Mouse (Mus musculus): ENCODE data around the gene Ptprr. TPM values are rescaled to one million over a fixed set of nuclear protein-coding genes. Genes with fewer than 3 reads are reported as not detected.

The Ptprr gene
- polyA plus RNA-seq, 1 experiment from 2014 or later: 0.36 TPM

DNA sequence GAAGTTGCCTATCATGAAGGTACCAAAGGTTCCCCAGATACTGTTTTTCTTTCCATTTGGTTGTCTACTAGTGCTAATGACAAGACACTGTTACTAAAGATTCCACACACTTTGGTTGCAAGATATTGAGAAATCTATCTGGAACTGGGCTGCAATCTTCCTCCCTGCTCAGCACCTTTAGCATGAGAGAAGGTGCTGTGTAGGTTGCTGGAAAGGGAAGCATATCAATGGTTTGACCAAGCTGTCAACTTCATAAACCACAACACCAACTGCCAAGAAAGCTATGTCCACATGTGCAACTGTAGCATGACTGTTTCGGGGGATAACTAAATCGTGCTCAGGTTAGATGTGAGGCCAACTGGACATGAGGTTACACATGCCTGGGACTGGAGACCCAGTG is 103.5 kb downstream of the Ptprr start:
- ATAC-seq (ENCODE audit: borderline replicate concordance, extremely low read depth, low FRiP score, low TSS enrichment): no peak
- H3K9me3 ChIP-seq: no peaks in the 10 kb centered on the region

DNA sequence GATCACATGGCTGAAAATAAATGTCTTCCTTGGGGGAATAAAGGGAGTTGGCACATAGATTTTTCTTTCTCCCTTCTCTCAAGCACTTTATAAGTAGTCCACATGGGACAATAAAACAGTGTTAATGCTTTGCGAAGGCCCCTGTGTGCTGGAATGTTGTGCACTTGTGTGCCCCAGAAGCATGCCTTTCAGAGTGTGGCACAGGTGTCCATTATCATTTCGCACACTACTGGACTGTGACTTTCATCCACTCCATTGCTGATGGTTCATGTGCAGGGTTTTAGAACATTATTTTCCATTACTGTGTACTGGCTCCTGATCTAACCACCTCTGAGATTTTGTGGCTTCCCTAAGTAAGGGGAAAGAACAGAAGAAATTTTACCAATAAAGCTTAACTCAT is 105.8 kb downstream of the Ptprr start:
- H3K4me1 ChIP-seq: no peaks in the 10 kb centered on the region
- H3K9me3 ChIP-seq: no peaks in the 10 kb centered on the region
- H3K9ac ChIP-seq: no peak overlapping the region
- no peaks in the 10 kb centered on the region for H3K36me3 ChIP-seq
- H3K4me3 ChIP-seq: no peak overlapping the region
- no peak overlapping the region for H3K27ac ChIP-seq
- ATAC-seq (ENCODE audit: borderline replicate concordance, extremely low read depth, low FRiP score, low TSS enrichment): no peak
- H3K27me3 ChIP-seq: no peaks in the 10 kb centered on the region
- no peak overlapping the region for H3K4me2 ChIP-seq
- WGBS: 80% methylated on average over 2 of the region's 2 CpGs

More for the DNA sequence above, 103.5 kb downstream of the Ptprr start:
- Histone ChIP-seq H3K9ac (no peak overlapping the region), H3K36me3 (no peaks in the 10 kb centered on the region), H3K4me2 (no peak overlapping the region), H3K27me3 (no peaks in the 10 kb centered on the region), H3K4me1 (no peaks in the 10 kb centered on the region), H3K27ac (no peak overlapping the region), H3K4me3 (no peak overlapping the region)
- 97% methylated on average over 2 of the region's 2 CpGs for WGBS

- no peaks in the 10 kb centered on the region for H3K9me3 ChIP-seq
- no peak for ATAC-seq (ENCODE audit: borderline replicate concordance, extremely low read depth, low FRiP score, low TSS enrichment)
- H3K36me3 ChIP-seq: no peaks in the 10 kb centered on the region
- H3K27me3 ChIP-seq: no peaks in the 10 kb centered on the region
- no peak overlapping the region for H3K4me3 ChIP-seq
- no peak overlapping the region for H3K27ac ChIP-seq
- H3K4me1 ChIP-seq: no peaks in the 10 kb centered on the region
- no peak overlapping the region for H3K9ac ChIP-seq
- WGBS: 68% methylated on average over 5 of the region's 5 CpGs
- H3K4me2 ChIP-seq: no peak overlapping the region
These were observed 107.4 kb downstream of the Ptprr start for GRCm38 (mm10) chr10:116125364-116125763.

DNA sequence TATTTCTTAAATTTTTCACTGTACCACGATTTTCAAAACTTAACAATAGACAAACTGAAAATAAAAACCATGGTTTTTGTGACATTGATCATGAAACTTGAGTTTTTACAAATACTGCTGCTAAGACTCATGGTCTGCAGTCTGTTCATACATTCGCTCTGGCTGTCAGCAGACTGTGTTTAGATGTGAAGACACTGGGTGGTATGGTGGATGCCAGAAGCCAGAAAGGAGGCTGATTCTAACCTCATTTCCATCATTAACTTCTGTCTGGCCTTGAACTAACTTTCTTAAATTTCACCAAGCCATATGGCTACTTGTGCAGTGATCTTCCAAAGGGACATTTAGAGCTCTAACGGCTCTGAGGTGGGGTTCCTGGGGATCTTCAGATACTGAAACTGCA is 112.4 kb downstream of the Ptprr start:
- Histone ChIP-seq H3K36me3 (no peaks in the 10 kb centered on the region), H3K4me1 (no peaks in the 10 kb centered on the region), H3K9ac (no peak overlapping the region), H3K27me3 (no peaks in the 10 kb centered on the region), H3K4me2 (no peak overlapping the region), H3K27ac (no peak overlapping the region), H3K4me3 (no peak overlapping the region), H3K9me3 (no peaks in the 10 kb centered on the region)
- ATAC-seq (ENCODE audit: borderline replicate concordance, extremely low read depth, low FRiP score, low TSS enrichment): no peak
- 79% methylated on average over 3 of the region's 3 CpGs for WGBS

GRCm38 (mm10) chr10:116131223-116131622 is 113.2 kb downstream of the Ptprr start:
- no peaks in the 10 kb centered on the region for H3K36me3 ChIP-seq
- no peak overlapping the region for H3K9ac ChIP-seq
- 79% methylated on average over 4 of the region's 4 CpGs for WGBS
- H3K4me1 ChIP-seq: no peaks in the 10 kb centered on the region
- no peak for ATAC-seq (ENCODE audit: borderline replicate concordance, extremely low read depth, low FRiP score, low TSS enrichment)
- no peaks in the 10 kb centered on the region for H3K27me3 ChIP-seq
- H3K4me3 ChIP-seq: no peak overlapping the region
- H3K27ac ChIP-seq: no peak overlapping the region
- H3K9me3 ChIP-seq: no peaks in the 10 kb centered on the region
- H3K4me2 ChIP-seq: no peak overlapping the region

GRCm38 (mm10) chr10:116132233-116132632 is 114.2 kb downstream of the Ptprr start:
- H3K27ac ChIP-seq: no peak overlapping the region
- ATAC-seq (ENCODE audit: borderline replicate concordance, extremely low read depth, low FRiP score, low TSS enrichment): no peak
- no peaks in the 10 kb centered on the region for H3K4me1 ChIP-seq
- no peak overlapping the region for H3K4me3 ChIP-seq
- no peak overlapping the region for H3K9ac ChIP-seq
- H3K27me3 ChIP-seq: no peaks in the 10 kb centered on the region
- WGBS: 68% methylated on average over 4 of the region's 4 CpGs
- H3K36me3 ChIP-seq: no peaks in the 10 kb centered on the region
- H3K4me2 ChIP-seq: no peak overlapping the region
- no peaks in the 10 kb centered on the region for H3K9me3 ChIP-seq

GRCm38 (mm10) chr10:116135187-116135586 is 117.2 kb downstream of the Ptprr start:
- ATAC-seq (ENCODE audit: borderline replicate concordance, extremely low read depth, low FRiP score, low TSS enrichment): no peak
- Histone ChIP-seq H3K4me2 (no peak overlapping the region), H3K9ac (no peak overlapping the region), H3K4me1 (no peaks in the 10 kb centered on the region), H3K27me3 (no peaks in the 10 kb centered on the region), H3K27ac (no peak overlapping the region), H3K36me3 (no peaks in the 10 kb centered on the region), H3K9me3 (no peaks in the 10 kb centered on the region), H3K4me3 (no peak overlapping the region)
- 73% methylated on average over 2 of the region's 2 CpGs for WGBS

DNA sequence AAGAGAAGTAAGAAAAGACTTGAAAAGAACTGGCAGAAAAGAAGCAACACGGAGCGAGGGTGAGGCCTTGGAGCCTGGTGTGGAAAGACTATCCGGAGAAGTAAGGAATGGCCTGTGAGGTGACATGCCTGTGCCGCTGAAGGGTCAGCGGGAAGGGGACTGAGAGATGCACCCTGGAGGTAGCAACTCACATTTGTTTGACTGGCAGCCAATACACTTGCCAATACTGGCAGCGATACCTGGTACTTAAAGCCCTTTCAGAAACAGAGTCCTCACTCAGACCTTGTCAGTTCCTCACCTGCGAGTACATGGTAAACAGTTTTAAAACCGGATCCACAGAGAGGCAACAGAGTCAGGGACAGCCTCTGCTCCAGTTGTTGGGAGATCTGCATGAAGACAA is 122.2 kb downstream of the Ptprr start:
- Histone ChIP-seq H3K36me3 (no peaks in the 10 kb centered on the region), H3K4me3 (no peak overlapping the region), H3K9me3 (no peaks in the 10 kb centered on the region), H3K9ac (no peak overlapping the region), H3K27me3 (no peaks in the 10 kb centered on the region), H3K4me2 (no peak overlapping the region), H3K4me1 (no peaks in the 10 kb centered on the region), H3K27ac (no peak overlapping the region)
- no peak for ATAC-seq (ENCODE audit: borderline replicate concordance, extremely low read depth, low FRiP score, low TSS enrichment)
- WGBS: 83% methylated on average over 8 of the region's 8 CpGs

GRCm38 (mm10) chr10:116143684-116144083 is 125.7 kb downstream of the Ptprr start:
- no peak for ATAC-seq (ENCODE audit: borderline replicate concordance, extremely low read depth, low FRiP score, low TSS enrichment)
- Histone ChIP-seq H3K9ac (no peak overlapping the region), H3K4me1 (no peaks in the 10 kb centered on the region), H3K4me3 (no peak overlapping the region), H3K9me3 (no peaks in the 10 kb centered on the region), H3K27me3 (no peaks in the 10 kb centered on the region), H3K27ac (no peak overlapping the region), H3K36me3 (no peaks in the 10 kb centered on the region), H3K4me2 (no peak overlapping the region)
- 84% methylated on average over 10 of the region's 10 CpGs for WGBS

- Histone ChIP-seq H3K9ac (no peak overlapping the region), H3K9me3 (no peaks in the 10 kb centered on the region), H3K4me3 (no peak overlapping the region), H3K27ac (no peak overlapping the region), H3K36me3 (no peaks in the 10 kb centered on the region), H3K27me3 (no peaks in the 10 kb centered on the region), H3K4me1 (no peaks in the 10 kb centered on the region), H3K4me2 (no peak overlapping the region)
- 73% methylated on average over 9 of the region's 9 CpGs for WGBS
- ATAC-seq (ENCODE audit: borderline replicate concordance, extremely low read depth, low FRiP score, low TSS enrichment): no peak
These were observed 128.1 kb downstream of the Ptprr start for GRCm38 (mm10) chr10:116146091-116146490.

DNA sequence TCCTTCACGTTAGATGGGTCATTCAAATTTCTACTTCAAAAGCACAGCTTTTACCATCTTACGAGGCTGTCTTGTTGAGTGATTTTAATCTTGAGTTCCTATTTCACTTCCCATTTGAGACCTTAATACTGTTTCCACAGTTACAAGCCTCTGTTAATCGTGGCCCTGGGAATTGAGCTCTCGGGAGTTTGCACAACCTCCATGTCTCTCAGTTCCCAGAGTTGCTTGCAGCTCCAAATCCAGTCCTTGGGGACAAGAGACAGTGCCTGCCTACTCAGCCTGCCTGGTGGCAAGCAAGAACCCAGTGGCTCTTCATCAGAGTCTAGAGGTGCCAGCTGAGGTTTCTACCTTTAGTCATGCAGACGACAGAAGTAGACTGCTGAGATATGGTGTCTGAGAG is 136.7 kb downstream of the Ptprr start:
- no peaks in the 10 kb centered on the region for H3K4me1 ChIP-seq
- H3K27ac ChIP-seq: no peak overlapping the region
- 84% methylated on average over 5 of the region's 5 CpGs for WGBS
- H3K4me3 ChIP-seq: no peak overlapping the region
- no peak for ATAC-seq (ENCODE audit: borderline replicate concordance, extremely low read depth, low FRiP score, low TSS enrichment)
- no peaks in the 10 kb centered on the region for H3K27me3 ChIP-seq
- no peak overlapping the region for H3K9ac ChIP-seq
- H3K36me3 ChIP-seq: no peaks in the 10 kb centered on the region
- H3K9me3 ChIP-seq: no peaks in the 10 kb centered on the region
- H3K4me2 ChIP-seq: no peak overlapping the region

DNA sequence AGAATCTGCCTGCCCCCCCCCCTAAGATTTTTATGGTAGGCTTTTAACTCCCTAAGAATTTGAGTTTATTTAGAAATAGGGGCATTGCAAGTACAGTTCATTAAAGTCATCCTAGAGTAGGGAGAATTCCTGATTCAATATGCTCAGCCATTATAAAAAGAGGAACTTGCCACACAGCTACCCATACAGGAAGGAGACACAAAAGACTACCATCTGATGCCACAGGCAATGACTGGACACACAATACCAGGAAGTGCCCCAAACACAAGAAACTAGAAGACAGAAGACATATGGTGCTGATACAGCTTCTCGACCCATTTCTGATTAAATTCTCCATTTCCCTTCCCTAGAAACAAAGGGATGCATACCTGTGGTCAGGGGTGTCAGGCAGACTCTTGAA is 138.7 kb downstream of the Ptprr start:
- 55% methylated on average over 1 of the region's 1 CpGs for whole genome bisulfite sequencing
- no peak for ATAC-seq (ENCODE audit: borderline replicate concordance, extremely low read depth, low FRiP score, low TSS enrichment)

GRCm38 (mm10) chr10:116162338-116162737 is 144.3 kb downstream of the Ptprr start:
- Histone ChIP-seq H3K27ac (no peak overlapping the region), H3K9ac (no peak overlapping the region), H3K4me1 (no peaks in the 10 kb centered on the region), H3K27me3 (no peaks in the 10 kb centered on the region), H3K4me2 (no peak overlapping the region), H3K9me3 (no peaks in the 10 kb centered on the region), H3K4me3 (no peak overlapping the region), H3K36me3 (no peaks in the 10 kb centered on the region)
- 77% methylated on average over 11 of the region's 12 CpGs for WGBS
- no peak for ATAC-seq (ENCODE audit: borderline replicate concordance, extremely low read depth, low FRiP score, low TSS enrichment)

More for the DNA sequence above, 138.7 kb downstream of the Ptprr start:
- Histone ChIP-seq H3K27me3 (no peaks in the 10 kb centered on the region), H3K4me3 (no peak overlapping the region), H3K4me2 (no peak overlapping the region), H3K4me1 (no peaks in the 10 kb centered on the region), H3K27ac (no peak overlapping the region), H3K36me3 (no peaks in the 10 kb centered on the region), H3K9me3 (no peaks in the 10 kb centered on the region), H3K9ac (no peak overlapping the region)
